8 mouse cellular contexts compared by ENCODE assay signal in genomic region chr4:130663810-130664401, GRCm38 (mm10). TPM values are rescaled to one million over a fixed set of nuclear protein-coding genes. Genes with fewer than 3 reads are reported as not detected.
A peak's percentile ranks its signal among the peaks of the same experiment; 100 is the strongest.
DNase-seq lines count a peak whose midpoint lies in the region; ATAC-seq and TF ChIP-seq lines count a peak whose summit lies in the region.

No protein-coding gene starts in this region.

- TF ChIP-seq EP300 in stomach, postnatal 0 days (optimal IDR thresholded peaks at IDR 0.05) = no peak

- peak overlapping the region; percentile 90 for H3K9ac ChIP-seq in stomach, postnatal 0 days (ENCODE audit: low read length)

- WGBS in stomach, postnatal 0 days = 0% methylated on average over 22 of the region's 22 CpGs

- H3K4me1 ChIP-seq in stomach, postnatal 0 days (replicated peaks; ENCODE audit: control insufficient read depth, insufficient read depth) = 0 out of 2 replicates have a peak, but pooled peaks cover 5% of the 10 kb centered on the region

- TF ChIP-seq CTCF in stomach, postnatal 0 days (IDR thresholded peaks at IDR 0.05; ENCODE audit: low read depth) = no peak

- peak overlapping the region; percentile 81 for H3K4me3 ChIP-seq in stomach, postnatal 0 days (ENCODE audit: low read depth, low read length)

- DNase-seq in heart, adult 18-20 months = peak; percentile 30 to 61
- DNase-seq in heart, postnatal 25 days (ENCODE audit: low spot score) = no peak
- peak; percentile 30 for DNase-seq in embryo, embryonic 11.5 days (ENCODE audit: low read depth, low spot score)
- peak; percentile 27 to 32 for DNase-seq in kidney, adult 8-10 months
- peak; percentile 56 for DNase-seq in liver
- peak; percentile 52 for DNase-seq in naive thymus-derived CD4-positive, alpha-beta T cell, adult 2 months (ENCODE audit: low read depth)
- peak; percentile 60 for DNase-seq in stomach, postnatal 0 days (ENCODE audit: low spot score)

- intact Hi-C loops in heart, postnatal 25 days (cut with DNase I) = loop anchor here (5.0 kb wide), 1 partner anchor 73 kb away; no protein-coding TSS in a partner anchor

- no peaks in the 10 kb centered on the region for H3K36me3 ChIP-seq in stomach, postnatal 0 days (ENCODE audit: control insufficient read depth, insufficient read depth, low read length)

- no peaks in the 10 kb centered on the region for H3K27me3 ChIP-seq in stomach, postnatal 0 days (ENCODE audit: control insufficient read depth, insufficient read depth, low read length)

- peak overlapping the region; percentile 98 for H3K27ac ChIP-seq in stomach, postnatal 0 days (replicated peaks)

- no peaks in the 10 kb centered on the region for H3K9me3 ChIP-seq in stomach, postnatal 0 days (ENCODE audit: control insufficient read depth, low read length)

- peak; percentile 7; the same call in 1 of the 2 replicates for ATAC-seq in granulocyte monocyte progenitor cell, adult 5-6 weeks (replicated peaks; ENCODE audit: poor library complexity, severe bottlenecking)
- peak; percentile 70 for ATAC-seq in stomach, postnatal 0 days (ENCODE audit: low FRiP score, low TSS enrichment)

- H3K4me2 ChIP-seq in stomach, postnatal 0 days (replicated peaks; ENCODE audit: low read depth) = peak overlapping the region; percentile 76

RNA-seq across cellular contexts. Expression of gene Pum1, which starts 0.8 kb away (rescaled TPM):
- total RNA-seq in heart, adult 18-20 months (2021) = 10 to 100 TPM; 50.2 to 63.1 TPM
- 10 to 100 TPM; 56.6 to 62.0 TPM for total RNA-seq in heart, postnatal 25 days (2021)
- 46.9 and 56.5 TPM in 2 replicates for total RNA-seq in granulocyte monocyte progenitor cell, adult 5-6 weeks (2014; fragmentation: Nextera tagmentation)
- total RNA-seq in granulocyte monocyte progenitor cell, adult 5-6 weeks (2017) = 40.2 and 43.3 TPM in 2 replicates
- polyA plus RNA-seq in stomach, postnatal 0 days (2015; fragmentation: Nextera tagmentation; extraction: Ambion mirVana) = 27.0 and 27.4 TPM in 2 replicates
